ENCODE assay signal across 9 mouse cellular contexts in genomic region chr2:153593186-153593585, GRCm38 (mm10). TPM values are rescaled to one million over a fixed set of nuclear protein-coding genes. Genes with fewer than 3 reads are reported as not detected.
DNase-seq lines count a peak whose midpoint lies in the region; ATAC-seq lines count a peak whose summit lies in the region.
"Had no signal": no experiment of that assay in that cellular context is flagged by ENCODE, and none has a peak within 500 bp of the region (broad histone marks: within the 10 kb centered on the region; RNA-seq: fewer than 3 reads in every experiment).

No protein-coding gene starts in this region.

- 53% methylated on average over 9 of the region's 9 CpGs for WGBS in neural tube, embryonic 11.5 days
- 57% methylated on average over 9 of the region's 9 CpGs for WGBS in kidney, embryonic 16.5 days
- 40% methylated on average over 8 of the region's 9 CpGs for WGBS in neural tube, embryonic 15.5 days

- no peak for ATAC-seq in neural tube, embryonic 11.5 days (ENCODE audit: insufficient read depth, low FRiP score, low TSS enrichment)
- no peak for ATAC-seq in kidney, embryonic 16.5 days (ENCODE audit: low FRiP score, low TSS enrichment)
- peak; percentile 53; the same call in 1 of the 2 replicates for ATAC-seq in neural tube, embryonic 15.5 days (ENCODE audit: low FRiP score)

- no peak overlapping the region for H3K4me3 ChIP-seq in neural tube, embryonic 11.5 days (ENCODE audit: low read depth, low read length)
- H3K4me3 ChIP-seq in kidney, embryonic 16.5 days (ENCODE audit: low read length) = no peak overlapping the region
- H3K4me3 ChIP-seq in neural tube, embryonic 15.5 days (replicated peaks) = no peak overlapping the region
- H3K4me3 ChIP-seq: embryonic facial prominence, embryonic 13.5 days had no signal

- H3K4me2 ChIP-seq in neural tube, embryonic 11.5 days (ENCODE audit: low read depth) = no peak overlapping the region
- no peak overlapping the region for H3K4me2 ChIP-seq in kidney, embryonic 16.5 days (replicated peaks; ENCODE audit: low read depth, low read length)
- no peak overlapping the region for H3K4me2 ChIP-seq in neural tube, embryonic 15.5 days
- H3K4me2 ChIP-seq: embryonic facial prominence, embryonic 13.5 days had no signal

- peaks cover 4% of the 10 kb centered on the region; the same call in 1 of the 2 replicates for H3K4me1 ChIP-seq in neural tube, embryonic 11.5 days (ENCODE audit: control insufficient read depth, insufficient read depth, low read length)
- H3K4me1 ChIP-seq in kidney, embryonic 16.5 days (ENCODE audit: insufficient read depth, low read length) = peaks cover 22% of the 10 kb centered on the region
- H3K4me1 ChIP-seq in neural tube, embryonic 15.5 days = peaks cover 7% of the 10 kb centered on the region; the same call in 1 of the 2 replicates

- no peak overlapping the region for H3K9ac ChIP-seq in neural tube, embryonic 11.5 days (ENCODE audit: low read length)
- no peak overlapping the region for H3K9ac ChIP-seq in kidney, embryonic 16.5 days (replicated peaks; ENCODE audit: low read length)
- no peak overlapping the region for H3K9ac ChIP-seq in neural tube, embryonic 15.5 days (replicated peaks)
- H3K9ac ChIP-seq: embryonic facial prominence, embryonic 13.5 days had no signal

- H3K9me3 ChIP-seq in neural tube, embryonic 11.5 days (ENCODE audit: control insufficient read depth, low read length) = no peaks in the 10 kb centered on the region
- H3K9me3 ChIP-seq in kidney, embryonic 16.5 days (ENCODE audit: low read length) = no peaks in the 10 kb centered on the region
- H3K9me3 ChIP-seq in neural tube, embryonic 15.5 days (replicated peaks) = no peaks in the 10 kb centered on the region
- H3K9me3 ChIP-seq: embryonic facial prominence, embryonic 13.5 days had no signal

- no peaks in the 10 kb centered on the region for H3K27me3 ChIP-seq in neural tube, embryonic 11.5 days (ENCODE audit: control insufficient read depth, insufficient read depth, low read length)
- H3K27me3 ChIP-seq in kidney, embryonic 16.5 days (ENCODE audit: insufficient read depth, low read length) = no peaks in the 10 kb centered on the region
- H3K27me3 ChIP-seq in neural tube, embryonic 15.5 days (replicated peaks) = no peaks in the 10 kb centered on the region
- H3K27me3 ChIP-seq: embryonic facial prominence, embryonic 13.5 days had no signal

- H3K36me3 ChIP-seq in neural tube, embryonic 11.5 days (ENCODE audit: control insufficient read depth, insufficient read depth, low read length) = no peaks in the 10 kb centered on the region
- H3K36me3 ChIP-seq in kidney, embryonic 16.5 days (ENCODE audit: insufficient read depth, low read length) = no peaks in the 10 kb centered on the region
- H3K36me3 ChIP-seq in neural tube, embryonic 15.5 days = no peaks in the 10 kb centered on the region
- H3K36me3 ChIP-seq: embryonic facial prominence, embryonic 13.5 days had no signal

- peak; percentile 21 for DNase-seq in neural tube, embryonic 11.5 days (ENCODE audit: low spot score)
- DNase-seq in neural tube, embryonic 10.5 days (ENCODE audit: extremely low spot score, low spot score) = no peak
- DNase-seq in cerebellum, postnatal 25 days = peak; percentile 92 to 93
- no peak for DNase-seq in spleen, adult 18-20 months
- no peak for DNase-seq in adrenal gland, postnatal 14 days
- DNase-seq: lung, postnatal 14 days had no signal

- H3K27ac ChIP-seq in neural tube, embryonic 11.5 days (ENCODE audit: low read depth, low read length) = no peak overlapping the region
- H3K27ac ChIP-seq in kidney, embryonic 16.5 days (ENCODE audit: low read length) = peak overlapping the region; percentile 92
- no peak overlapping the region for H3K27ac ChIP-seq in neural tube, embryonic 15.5 days (replicated peaks)
- H3K27ac ChIP-seq: embryonic facial prominence, embryonic 13.5 days had no signal

RNA-seq across cellular contexts. Expression of gene Commd7, which starts 39.4 kb away (rescaled TPM):
- polyA plus RNA-seq in neural tube, embryonic 11.5 days (2014; fragmentation: Nextera tagmentation; extraction: Ambion mirVana) = 64.6 and 68.9 TPM in 2 replicates
- polyA plus RNA-seq in kidney, embryonic 16.5 days (2015; fragmentation: Nextera tagmentation; extraction: Ambion mirVana) = 84.2 and 87.4 TPM in 2 replicates
- polyA plus RNA-seq in neural tube, embryonic 15.5 days (2015; fragmentation: Nextera tagmentation; extraction: Ambion mirVana) = 91.2 and 94.4 TPM in 2 replicates
- 27.7 and 33.6 TPM in 2 replicates for total RNA-seq in adrenal gland, postnatal 14 days (2021)

RNA-seq across cellular contexts. Expression of gene Dnmt3b, which starts 56.1 kb away (rescaled TPM):
- polyA plus RNA-seq in neural tube, embryonic 11.5 days (2014; fragmentation: Nextera tagmentation; extraction: Ambion mirVana) = 11.0 and 13.3 TPM in 2 replicates
- polyA plus RNA-seq in kidney, embryonic 16.5 days (2015; fragmentation: Nextera tagmentation; extraction: Ambion mirVana) = 17.3 and 18.1 TPM in 2 replicates
- polyA plus RNA-seq in neural tube, embryonic 15.5 days (2015; fragmentation: Nextera tagmentation; extraction: Ambion mirVana) = 3.4 and 11.5 TPM in 2 replicates
- 2.8 and 5.1 TPM in 2 replicates for total RNA-seq in adrenal gland, postnatal 14 days (2021)

Comparison
In these comparisons a context has a peak if more than half of its experiments do, and no peak if none do; other contexts are left out.
1. DNase-seq: peak in neural tube, embryonic 11.5 days (single experiment) and cerebellum, postnatal 25 days (2 of 2); none in neural tube, embryonic 10.5 days (single experiment), spleen, adult 18-20 months (0 of 2) and adrenal gland, postnatal 14 days (single experiment).